Comparison of ENCODE assay signal across 28 mouse cellular contexts in genomic region chr12:76578465-76578864, GRCm38 (mm10). TPM values are rescaled to one million over a fixed set of nuclear protein-coding genes. Genes with fewer than 3 reads are reported as not detected.
A peak's percentile ranks its signal among the peaks of the same experiment; 100 is the strongest.
DNase-seq lines count a peak whose midpoint lies in the region; ATAC-seq lines count a peak whose summit lies in the region.
"Had no signal": no experiment of that assay in that cellular context is flagged by ENCODE, and none has a peak within 500 bp of the region (broad histone marks: within the 10 kb centered on the region; RNA-seq: fewer than 3 reads in every experiment).

No protein-coding gene starts in this region.

- no peak overlapping the region for H3K9ac ChIP-seq in heart, embryonic 11.5 days (ENCODE audit: low read depth, low read length)
- H3K9ac ChIP-seq in kidney, embryonic 15.5 days = no peak overlapping the region
- H3K9ac ChIP-seq in intestine, embryonic 16.5 days (ENCODE audit: low read depth, low read length) = no peak overlapping the region
- H3K9ac ChIP-seq: embryonic facial prominence, embryonic 13.5 days; forebrain, embryonic 15.5 days; hindbrain, embryonic 13.5 days; limb, embryonic 13.5 days; lung, embryonic 15.5 days; midbrain, embryonic 12.5 days; neural tube, embryonic 12.5 days had no signal

- no peak overlapping the region for H3K4me2 ChIP-seq in heart, embryonic 11.5 days
- H3K4me2 ChIP-seq in kidney, embryonic 15.5 days = no peak overlapping the region
- no peak overlapping the region for H3K4me2 ChIP-seq in intestine, embryonic 16.5 days (ENCODE audit: low read depth, low read length)
- H3K4me2 ChIP-seq: embryonic facial prominence, embryonic 13.5 days; forebrain, embryonic 15.5 days; hindbrain, embryonic 13.5 days; limb, embryonic 13.5 days; liver, embryonic 11.5 days; lung, embryonic 15.5 days; midbrain, embryonic 12.5 days; neural tube, embryonic 12.5 days had no signal

- no peaks in the 10 kb centered on the region for H3K9me3 ChIP-seq in heart, embryonic 11.5 days (replicated peaks; ENCODE audit: control insufficient read depth, low read length)
- H3K9me3 ChIP-seq in kidney, embryonic 15.5 days (replicated peaks) = no peaks in the 10 kb centered on the region
- no peaks in the 10 kb centered on the region for H3K9me3 ChIP-seq in intestine, embryonic 16.5 days (ENCODE audit: control insufficient read depth, low read length)
- H3K9me3 ChIP-seq: embryonic facial prominence, embryonic 13.5 days; forebrain, embryonic 10.5 days; forebrain, embryonic 15.5 days; hindbrain, embryonic 13.5 days; limb, embryonic 13.5 days; lung, embryonic 15.5 days; megakaryocyte, embryonic 14.5 days; midbrain, embryonic 12.5 days; neural tube, embryonic 12.5 days had no signal

- WGBS in heart, embryonic 11.5 days (ENCODE audit: insufficient replicate concordance) = 62% methylated on average over 2 of the region's 2 CpGs
- 57% methylated on average over 2 of the region's 2 CpGs for WGBS in kidney, embryonic 15.5 days
- 64% methylated on average over 2 of the region's 2 CpGs for WGBS in intestine, embryonic 16.5 days

- no peak overlapping the region for H3K27ac ChIP-seq in heart, embryonic 11.5 days (ENCODE audit: low read depth, low read length)
- H3K27ac ChIP-seq in kidney, embryonic 15.5 days = no peak overlapping the region
- peak overlapping the region; percentile 40; the same call in 1 of the 2 replicates for H3K27ac ChIP-seq in intestine, embryonic 16.5 days (ENCODE audit: low read length)
- H3K27ac ChIP-seq: embryonic facial prominence, embryonic 13.5 days; forebrain, embryonic 10.5 days; forebrain, embryonic 15.5 days; hindbrain, embryonic 13.5 days; limb, embryonic 13.5 days; lung, embryonic 15.5 days; midbrain, embryonic 12.5 days; neural tube, embryonic 12.5 days had no signal

- DNase-seq in adrenal gland, adult 2 months = peak; percentile 36
- no peak for DNase-seq in adrenal gland, postnatal 25 days
- DNase-seq in heart, adult 11 months = peak; percentile 88
- peak; percentile 46 for DNase-seq in kidney, adult 9 months
- DNase-seq in thymus, postnatal 36 days = no peak
- DNase-seq: cerebellum, adult 11 months; cerebellum, postnatal 10 days; heart, postnatal 4 days; lung, postnatal 4 days; right cerebral cortex, adult 18-20 months; spleen, adult 18-20 months; thymus, adult 18-20 months; thymus, postnatal 25 days had no signal

- no peak overlapping the region for H3K4me3 ChIP-seq in heart, embryonic 11.5 days (ENCODE audit: low read depth, low read length)
- no peak overlapping the region for H3K4me3 ChIP-seq in kidney, embryonic 15.5 days (replicated peaks)
- no peak overlapping the region for H3K4me3 ChIP-seq in intestine, embryonic 16.5 days (ENCODE audit: low read length)
- H3K4me3 ChIP-seq: embryonic facial prominence, embryonic 13.5 days; forebrain, embryonic 10.5 days; forebrain, embryonic 15.5 days; hindbrain, embryonic 13.5 days; limb, embryonic 13.5 days; lung, embryonic 15.5 days; megakaryocyte, embryonic 14.5 days; midbrain, embryonic 12.5 days; myocyte; neural tube, embryonic 12.5 days had no signal

- ATAC-seq in heart, embryonic 11.5 days (replicated peaks; ENCODE audit: insufficient number of reproducible peaks, low FRiP score, low TSS enrichment) = no peak
- no peak for ATAC-seq in kidney, embryonic 15.5 days (replicated peaks; ENCODE audit: low FRiP score)
- ATAC-seq in intestine, embryonic 16.5 days = peak; percentile 65
- ATAC-seq: activated CD4-positive, CD25-positive, alpha-beta regulatory T cell, adult 4 months; forebrain, embryonic 15.5 days had no signal

- H3K27me3 ChIP-seq in heart, embryonic 11.5 days (ENCODE audit: control insufficient read depth, insufficient read depth, low read length) = no peaks in the 10 kb centered on the region
- H3K27me3 ChIP-seq in kidney, embryonic 15.5 days = no peaks in the 10 kb centered on the region
- no peaks in the 10 kb centered on the region for H3K27me3 ChIP-seq in intestine, embryonic 16.5 days (replicated peaks; ENCODE audit: control insufficient read depth, insufficient read depth, low read length)
- H3K27me3 ChIP-seq: embryonic facial prominence, embryonic 13.5 days; forebrain, embryonic 15.5 days; hindbrain, embryonic 13.5 days; limb, embryonic 13.5 days; lung, embryonic 15.5 days; midbrain, embryonic 12.5 days; neural tube, embryonic 12.5 days had no signal

- peaks cover 9% of the 10 kb centered on the region; the same call in 1 of the 2 replicates for H3K36me3 ChIP-seq in heart, embryonic 11.5 days (ENCODE audit: control insufficient read depth, insufficient read depth, low read length)
- H3K36me3 ChIP-seq in kidney, embryonic 15.5 days = peaks cover 62% of the 10 kb centered on the region
- peaks cover 13% of the 10 kb centered on the region for H3K36me3 ChIP-seq in intestine, embryonic 16.5 days (ENCODE audit: control insufficient read depth, insufficient read depth, low read length)
- H3K36me3 ChIP-seq: forebrain, embryonic 15.5 days; hindbrain, embryonic 13.5 days; midbrain, embryonic 12.5 days; neural tube, embryonic 12.5 days had no signal

- H3K4me1 ChIP-seq in heart, embryonic 11.5 days (ENCODE audit: control insufficient read depth, insufficient read depth, low read length) = peaks cover 11% of the 10 kb centered on the region
- peaks cover 29% of the 10 kb centered on the region for H3K4me1 ChIP-seq in kidney, embryonic 15.5 days
- H3K4me1 ChIP-seq in intestine, embryonic 16.5 days (ENCODE audit: control insufficient read depth, insufficient read depth, low read length) = peaks cover 20% of the 10 kb centered on the region; the same call in 1 of the 2 replicates

RNA-seq across cellular contexts. Expression of gene Plekhg3, which starts 47.8 kb away (rescaled TPM):
- total RNA-seq in adrenal gland, adult 2 months (2021) = 10 to 100 TPM in 1 of 2 experiments, 1 to 10 TPM in 1; 9.9 to 17.5 TPM
- 5.1 and 7.9 TPM in 2 replicates for polyA plus RNA-seq in adrenal gland, adult 2 months (2012; rRNA removed)
- 12.2 and 14.7 TPM in 2 replicates for total RNA-seq in adrenal gland, postnatal 25 days (2021)
- 4.4 and 5.4 TPM in 2 replicates for polyA plus RNA-seq in heart, embryonic 11.5 days (2014; fragmentation: Nextera tagmentation; extraction: Ambion mirVana)
- polyA plus RNA-seq in kidney, embryonic 15.5 days (2015; fragmentation: Nextera tagmentation; extraction: Ambion mirVana) = 18.2 and 18.8 TPM in 2 replicates
- polyA plus RNA-seq in intestine, embryonic 16.5 days (2015; fragmentation: Nextera tagmentation; extraction: Ambion mirVana) = 8.8 and 9.3 TPM in 2 replicates

Comparison
In these comparisons a context has a peak if more than half of its experiments do, and no peak if none do; other contexts are left out.
1. DNase-seq: peak in adrenal gland, adult 2 months (single experiment), heart, adult 11 months (single experiment) and kidney, adult 9 months (single experiment); none in adrenal gland, postnatal 25 days (single experiment) and thymus, postnatal 36 days (0 of 2).